Mouse (Mus musculus) olfactory bulb, adult 2 months (tissue): Measurements from ENCODE around the gene Cnmd. TPM values are rescaled to one million over a fixed set of nuclear protein-coding genes. Genes with fewer than 3 reads are reported as not detected.
A peak's percentile ranks its signal among the peaks of the same experiment; 100 is the strongest.

ENCODE experiments used
- H3K27ac ChIP-seq: fragments of 200-500 bp; 2 replicates; pipeline ENCODE4 v1.5.1; 2012; ENCODE audit warnings: low read depth, low read length; ENCODE audit not compliant: insufficient read depth
- H3K4me1 ChIP-seq: fragments of 200-500 bp; 2 replicates; pipeline ENCODE4 v1.6.1; 2012; ENCODE audit warnings: low read length; ENCODE audit not compliant: control insufficient read depth, insufficient read depth
- H3K4me3 ChIP-seq: fragments of 200-500 bp; 2 replicates; pipeline ENCODE4 v1.5.1; 2012; ENCODE audit warnings: mild to moderate bottlenecking, low read depth, low read length, moderate library complexity; ENCODE audit not compliant: insufficient read depth
- CTCF ChIP-seq: fragments of 200-500 bp; IDR thresholded peaks from 2 replicates; pipeline ENCODE4 v1.5.1; 2012; ENCODE audit warnings: low read depth, mild to moderate bottlenecking, low read length, moderate library complexity; ENCODE audit not compliant: insufficient read depth
- POLR2A ChIP-seq: fragments of 200-500 bp; IDR thresholded peaks from 2 replicates; pipeline ENCODE4 v1.6.1; 2012; ENCODE audit warnings: mild to moderate bottlenecking, low read depth, low read length, moderate library complexity; ENCODE audit not compliant: insufficient read depth
- WGBS: fragments of 180-500 bp; shearing (Covaris S2); methylation state at CpG from one replicate; pipeline ENCODE4 v1.1.7; 2018; 5-methylcytosine and 5-hydroxymethylcytosine counted together
- polyA plus RNA-seq: library from polyadenylated mRNA; stranded (reverse); fragments of >200 nt; gene quantifications from 2 replicates; pipeline ENCODE4 v1.2.4, GENCODE M21; 2012; ENCODE audit warnings: low replicate concordance; ENCODE audit not compliant: missing spikeins, insufficient read depth, insufficient read length

The Cnmd gene
- polyA plus RNA-seq, 1 experiment: not detected

GRCm38 (mm10) chr14:79677891-79678687, 16.1 kb upstream of the Cnmd start:
- 64% methylated on average over 14 of the region's 14 CpGs for WGBS
- no peak overlapping the region for H3K27ac ChIP-seq
- H3K4me1 ChIP-seq: peaks cover 9% of the 10 kb centered on the region
- TF ChIP-seq POLR2A (no peak), CTCF (no peak)
- no peak overlapping the region for H3K4me3 ChIP-seq

GRCm38 (mm10) chr14:79677108-79677753, 15.3 kb upstream of the Cnmd start:
- Histone ChIP-seq H3K4me3 (no peak overlapping the region), H3K4me1 (peaks cover 9% of the 10 kb centered on the region), H3K27ac (peak overlapping the region; percentile 58; the same call in 1 of the 2 replicates)
- WGBS: 44% methylated on average over 15 of the region's 15 CpGs
- TF ChIP-seq CTCF (no peak), POLR2A (no peak)

- Histone ChIP-seq H3K27ac (no peak overlapping the region), H3K4me1 (peaks cover 9% of the 10 kb centered on the region), H3K4me3 (no peak overlapping the region)
- 76% methylated on average over 17 of the region's 17 CpGs for WGBS
- TF ChIP-seq CTCF (no peak), POLR2A (no peak)
Measured at GRCm38 (mm10) chr14:79673083-79674013, 11.4 kb upstream of the Cnmd start.

GRCm38 (mm10) chr14:79672567-79672966, 10.6 kb upstream of the Cnmd start:
- Histone ChIP-seq H3K4me3 (no peak overlapping the region), H3K27ac (no peak overlapping the region), H3K4me1 (peaks cover 9% of the 10 kb centered on the region)
- TF ChIP-seq POLR2A (no peak), CTCF (no peak)
- 98% methylated on average over 5 of the region's 5 CpGs for WGBS

GRCm38 (mm10) chr14:79671008-79671407, 9.0 kb upstream of the Cnmd start:
- Histone ChIP-seq H3K27ac (no peak overlapping the region), H3K4me3 (no peak overlapping the region), H3K4me1 (no peaks in the 10 kb centered on the region)
- no peak for TF ChIP-seq CTCF
- no peak for TF ChIP-seq POLR2A
- 96% methylated on average over 3 of the region's 3 CpGs for WGBS

- 34% methylated on average over 33 of the region's 33 CpGs for WGBS
- no peak overlapping the region for H3K27ac ChIP-seq
- H3K4me1 ChIP-seq: peaks cover 9% of the 10 kb centered on the region
- TF ChIP-seq CTCF (peak; percentile 46; the same call in 1 of the 2 replicates), POLR2A (no peak)
- H3K4me3 ChIP-seq: no peak overlapping the region
Measured at GRCm38 (mm10) chr14:79661005-79661917, 709 bp downstream of the Cnmd start.

GRCm38 (mm10) chr14:79660467-79660866, 1.5 kb downstream of the Cnmd start:
- 56% methylated on average over 5 of the region's 5 CpGs for WGBS
- Histone ChIP-seq H3K4me1 (peaks cover 9% of the 10 kb centered on the region), H3K27ac (no peak overlapping the region), H3K4me3 (no peak overlapping the region)
- TF ChIP-seq POLR2A (no peak), CTCF (no peak)
